Mouse (Mus musculus): ENCODE measurements around the gene Chaf1b. TPM values are rescaled to one million over a fixed set of nuclear protein-coding genes. Genes with fewer than 3 reads are reported as not detected.

Gene Chaf1b
- total and polyA plus RNA-seq, 2 experiments from 2014 or later = 7.6 to 11.6 TPM

DNA sequence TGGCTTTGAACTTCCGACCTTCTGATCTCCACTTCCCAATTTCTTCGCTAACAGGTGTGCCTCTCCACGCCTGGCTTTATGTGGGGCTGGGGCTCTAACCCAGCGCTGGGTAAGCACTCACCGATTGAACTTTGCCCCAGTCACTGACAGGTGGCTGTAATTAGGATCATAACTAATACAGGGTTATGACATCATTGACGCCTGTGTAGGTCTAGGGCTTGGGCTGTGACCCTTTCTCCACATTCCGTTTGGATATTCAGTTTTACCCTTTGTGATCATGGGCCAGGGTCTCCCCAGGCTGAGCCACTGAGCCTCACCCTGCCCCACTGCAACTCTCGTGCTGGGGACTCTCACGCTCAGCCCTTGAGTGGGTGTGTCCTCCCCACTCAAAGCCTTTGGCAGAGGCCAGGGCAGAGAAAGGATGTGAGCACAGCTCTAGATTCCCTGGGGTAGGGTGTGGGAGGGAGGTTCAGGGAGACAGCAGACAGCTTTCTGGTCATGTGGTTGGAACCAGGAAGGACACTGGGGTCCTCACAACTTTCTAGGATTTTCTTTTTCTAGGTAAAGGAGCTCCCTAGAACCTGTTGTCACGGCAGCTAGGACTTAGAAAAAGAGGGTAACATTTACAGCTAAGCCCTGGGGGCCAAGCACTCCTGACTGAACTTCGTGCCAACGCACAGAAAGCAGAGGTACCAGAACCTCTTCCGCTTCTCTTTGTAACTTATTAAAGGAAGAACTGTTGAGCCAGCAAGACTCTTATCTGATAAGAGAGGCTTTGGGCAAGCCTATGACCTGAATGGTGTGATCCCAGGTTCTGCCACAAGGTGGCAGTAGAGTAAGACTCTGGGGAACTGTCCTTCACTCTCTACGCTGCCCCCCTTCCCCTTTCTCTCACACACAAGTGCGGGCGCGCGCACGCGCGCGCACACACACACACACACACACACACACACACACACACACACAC, 34.3 kb downstream of the Chaf1b start:
- Histone ChIP-seq H3K9ac (replicated peaks; ENCODE audit: low read length, poor library complexity, severe bottlenecking) (no peak overlapping the region), H3K4me3 (ENCODE audit: low read depth, low read length) (no peak overlapping the region), H3K27ac (ENCODE audit: low read depth, low read length) (no peak overlapping the region), H3K4me1 (ENCODE audit: insufficient read depth, low read length) (no peaks in the 10 kb centered on the region), H3K27me3 (ENCODE audit: insufficient read depth, low read length) (no peaks in the 10 kb centered on the region), H3K4me2 (ENCODE audit: low read depth, low read length, poor library complexity, severe bottlenecking) (peak overlapping the region; percentile 30; the same call in 1 of the 2 replicates), H3K9me3 (ENCODE audit: low read length) (no peaks in the 10 kb centered on the region), H3K36me3 (ENCODE audit: insufficient read depth, low read length) (no peaks in the 10 kb centered on the region)
- 60% methylated on average over 14 of the region's 22 CpGs for WGBS
- ATAC-seq (ENCODE audit: low FRiP score) (0 out of 2 replicates have a peak, but pooled peaks have one; percentile 16), DNase-seq (ENCODE audit: low spot score) (peak; percentile 89)
- TF ChIP-seq CTCF (IDR thresholded peaks at IDR 0.05) = peak; percentile 88

DNA sequence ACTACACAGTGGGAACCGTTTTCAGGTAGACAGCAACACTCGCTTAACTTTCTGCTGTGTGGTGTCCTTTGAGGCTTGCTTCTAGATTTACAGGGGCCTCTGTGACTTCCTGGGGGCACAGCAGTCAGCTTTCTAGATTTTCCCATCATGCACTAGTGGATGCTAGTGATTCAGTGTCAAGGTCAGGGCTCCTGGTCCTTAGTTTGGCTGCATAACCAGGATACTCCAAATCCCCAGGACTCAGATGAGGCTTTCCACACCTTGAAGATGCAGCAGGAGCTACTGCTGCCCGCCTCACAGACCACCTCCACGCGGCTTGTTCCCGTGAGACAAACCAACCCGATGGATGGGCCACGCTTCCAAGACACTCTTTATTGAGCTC, 35.0 kb downstream of the Chaf1b start:
- H3K4me1 ChIP-seq (ENCODE audit: insufficient read depth, low read length) = no peaks in the 10 kb centered on the region
- no peak for DNase-seq (ENCODE audit: low spot score)
- no peak for ATAC-seq (ENCODE audit: low FRiP score)
- H3K9ac ChIP-seq (replicated peaks; ENCODE audit: low read length, poor library complexity, severe bottlenecking) = no peak overlapping the region
- H3K27me3 ChIP-seq (ENCODE audit: insufficient read depth, low read length) = no peaks in the 10 kb centered on the region
- no peaks in the 10 kb centered on the region for H3K36me3 ChIP-seq (ENCODE audit: insufficient read depth, low read length)
- 61% methylated on average over 8 of the region's 8 CpGs for WGBS
- H3K4me3 ChIP-seq (ENCODE audit: low read depth, low read length) = no peak overlapping the region
- no peak overlapping the region for H3K27ac ChIP-seq (ENCODE audit: low read depth, low read length)
- no peaks in the 10 kb centered on the region for H3K9me3 ChIP-seq (ENCODE audit: low read length)
- no peak for TF ChIP-seq CTCF (IDR thresholded peaks at IDR 0.05)
- peak overlapping the region; percentile 30; the same call in 1 of the 2 replicates for H3K4me2 ChIP-seq (ENCODE audit: low read depth, low read length, poor library complexity, severe bottlenecking)

GRCm38 (mm10) chr16:93919189-93919588, 35.5 kb downstream of the Chaf1b start:
- H3K4me3 ChIP-seq (ENCODE audit: low read depth, low read length) = no peak overlapping the region
- H3K27ac ChIP-seq (ENCODE audit: low read depth, low read length) = no peak overlapping the region
- TF ChIP-seq CTCF (IDR thresholded peaks at IDR 0.05) = no peak
- ATAC-seq (ENCODE audit: low FRiP score) (no peak; the same call in 1 of the 2 replicates), DNase-seq (ENCODE audit: low spot score) (no peak)
- no peaks in the 10 kb centered on the region for H3K4me1 ChIP-seq (ENCODE audit: insufficient read depth, low read length)
- H3K9me3 ChIP-seq (ENCODE audit: low read length) = no peaks in the 10 kb centered on the region
- 79% methylated on average over 20 of the region's 20 CpGs for WGBS
- no peaks in the 10 kb centered on the region for H3K27me3 ChIP-seq (ENCODE audit: insufficient read depth, low read length)
- no peak overlapping the region for H3K4me2 ChIP-seq (ENCODE audit: low read depth, low read length, poor library complexity, severe bottlenecking)
- no peaks in the 10 kb centered on the region for H3K36me3 ChIP-seq (ENCODE audit: insufficient read depth, low read length)
- no peak overlapping the region for H3K9ac ChIP-seq (replicated peaks; ENCODE audit: low read length, poor library complexity, severe bottlenecking)

DNA sequence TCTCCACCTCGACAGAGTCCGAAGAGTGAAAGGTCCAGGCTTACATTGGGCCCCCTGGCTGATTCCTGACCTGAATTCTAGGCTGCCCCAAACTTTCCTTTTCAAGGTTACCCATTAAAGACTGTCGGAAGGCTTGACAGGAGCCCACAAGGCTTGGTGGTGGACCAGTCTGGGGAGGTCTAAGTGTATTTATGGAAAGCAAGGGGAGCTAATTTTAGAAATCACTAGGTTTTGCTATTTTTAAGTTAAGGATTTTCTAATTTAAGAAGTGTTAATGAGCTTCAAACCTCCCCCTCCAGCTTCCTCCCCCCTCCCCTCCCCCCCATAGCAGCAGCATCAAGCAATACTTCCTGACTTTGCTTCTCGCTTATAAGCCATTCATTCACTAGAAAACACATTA, 37.0 kb downstream of the Chaf1b start:
- ATAC-seq (ENCODE audit: low FRiP score) (no peak), DNase-seq (ENCODE audit: low spot score) (no peak)
- no peak for TF ChIP-seq CTCF (IDR thresholded peaks at IDR 0.05)
- Histone ChIP-seq H3K9ac (replicated peaks; ENCODE audit: low read length, poor library complexity, severe bottlenecking) (no peak overlapping the region), H3K36me3 (ENCODE audit: insufficient read depth, low read length) (no peaks in the 10 kb centered on the region), H3K9me3 (ENCODE audit: low read length) (no peaks in the 10 kb centered on the region), H3K27ac (ENCODE audit: low read depth, low read length) (no peak overlapping the region), H3K27me3 (ENCODE audit: insufficient read depth, low read length) (no peaks in the 10 kb centered on the region), H3K4me2 (ENCODE audit: low read depth, low read length, poor library complexity, severe bottlenecking) (no peak overlapping the region), H3K4me3 (ENCODE audit: low read depth, low read length) (no peak overlapping the region), H3K4me1 (ENCODE audit: insufficient read depth, low read length) (no peaks in the 10 kb centered on the region)
- WGBS = 87% methylated on average over 4 of the region's 4 CpGs

DNA sequence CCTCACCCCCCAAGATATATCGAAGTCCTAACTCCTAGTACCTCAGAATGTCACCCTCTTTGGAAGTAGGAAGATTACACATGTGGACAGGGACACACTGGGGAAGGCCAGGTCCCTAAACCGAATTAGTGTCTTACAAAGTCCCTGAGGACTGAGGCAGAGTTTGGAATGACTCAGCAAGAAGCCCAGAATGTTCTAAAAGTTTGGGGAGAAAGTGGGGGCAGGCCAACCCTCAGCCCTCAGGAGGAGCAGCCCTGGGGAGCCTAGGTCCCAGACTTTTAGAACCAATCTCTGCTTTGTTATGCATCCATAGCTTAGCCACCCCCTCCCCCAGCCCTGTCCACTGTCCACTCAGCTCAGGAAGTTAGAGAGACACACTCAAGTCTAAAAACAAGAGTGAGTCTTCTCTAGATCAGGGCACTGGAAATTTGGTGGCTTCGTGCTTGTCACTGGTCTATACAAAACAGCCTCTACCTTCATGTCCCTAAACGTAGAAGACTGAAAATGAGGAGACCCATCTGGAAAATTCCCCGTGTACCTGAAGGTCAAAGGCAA, 39.2 kb downstream of the Chaf1b start:
- 78% methylated on average over 5 of the region's 5 CpGs for WGBS

GRCm38 (mm10) chr16:93923788-93924187, 40.1 kb downstream of the Chaf1b start:
- no peaks in the 10 kb centered on the region for H3K36me3 ChIP-seq (ENCODE audit: insufficient read depth, low read length)
- H3K9me3 ChIP-seq (ENCODE audit: low read length) = no peaks in the 10 kb centered on the region
- H3K4me1 ChIP-seq (ENCODE audit: insufficient read depth, low read length) = no peaks in the 10 kb centered on the region
- no peak for ATAC-seq (ENCODE audit: low FRiP score)
- no peak overlapping the region for H3K9ac ChIP-seq (replicated peaks; ENCODE audit: low read length, poor library complexity, severe bottlenecking)
- H3K27ac ChIP-seq (ENCODE audit: low read depth, low read length) = no peak overlapping the region
- TF ChIP-seq CTCF (IDR thresholded peaks at IDR 0.05) = no peak
- H3K27me3 ChIP-seq (ENCODE audit: insufficient read depth, low read length) = no peaks in the 10 kb centered on the region
- H3K4me2 ChIP-seq (ENCODE audit: low read depth, low read length, poor library complexity, severe bottlenecking) = no peak overlapping the region
- 84% methylated on average over 7 of the region's 7 CpGs for WGBS
- DNase-seq (ENCODE audit: low spot score) = no peak
- no peak overlapping the region for H3K4me3 ChIP-seq (ENCODE audit: low read depth, low read length)

More for the DNA sequence above, 39.2 kb downstream of the Chaf1b start:
- DNase-seq (ENCODE audit: low spot score) (no peak), ATAC-seq (ENCODE audit: low FRiP score) (no peak)
- no peak overlapping the region for H3K9ac ChIP-seq (replicated peaks; ENCODE audit: low read length, poor library complexity, severe bottlenecking)
- no peaks in the 10 kb centered on the region for H3K4me1 ChIP-seq (ENCODE audit: insufficient read depth, low read length)
- no peaks in the 10 kb centered on the region for H3K36me3 ChIP-seq (ENCODE audit: insufficient read depth, low read length)
- TF ChIP-seq CTCF (IDR thresholded peaks at IDR 0.05) = no peak
- no peak overlapping the region for H3K4me2 ChIP-seq (ENCODE audit: low read depth, low read length, poor library complexity, severe bottlenecking)
- H3K27ac ChIP-seq (ENCODE audit: low read depth, low read length) = no peak overlapping the region
- H3K4me3 ChIP-seq (ENCODE audit: low read depth, low read length) = no peak overlapping the region
- H3K27me3 ChIP-seq (ENCODE audit: insufficient read depth, low read length) = no peaks in the 10 kb centered on the region
- no peaks in the 10 kb centered on the region for H3K9me3 ChIP-seq (ENCODE audit: low read length)

Measured in midbrain, postnatal 0 days (tissue).